Comparison of ENCODE assay signal across 9 mouse cellular contexts in genomic region chr19:40995449-40996401, GRCm38 (mm10). TPM values are rescaled to one million over a fixed set of nuclear protein-coding genes. Genes with fewer than 3 reads are reported as not detected.
DNase-seq lines count a peak whose midpoint lies in the region; ATAC-seq lines count a peak whose summit lies in the region.
"Had no signal": no experiment of that assay in that cellular context is flagged by ENCODE, and none has a peak within 500 bp of the region (broad histone marks: within the 10 kb centered on the region; RNA-seq: fewer than 3 reads in every experiment).

No protein-coding gene starts in this region.

- H3K4me1 ChIP-seq in forebrain, embryonic 15.5 days = no peaks in the 10 kb centered on the region; the same call in 1 of the 2 replicates
- peaks cover 22% of the 10 kb centered on the region for H3K4me1 ChIP-seq in forebrain, embryonic 10.5 days

- intact Hi-C loops in gastrocnemius, postnatal 36 days (cut with DNase I) = no loop called here

- H3K4me2 ChIP-seq in forebrain, embryonic 15.5 days (replicated peaks) = no peak overlapping the region

- 55% methylated on average over 21 of the region's 21 CpGs for WGBS in forebrain, embryonic 15.5 days
- WGBS in forebrain, embryonic 10.5 days = 74% methylated on average over 21 of the region's 21 CpGs

- DNase-seq in forebrain, embryonic 10.5 days (ENCODE audit: extremely low spot score, low spot score) = no peak
- peak; percentile 65 for DNase-seq in 3T3-L1 (ENCODE audit: low read depth, low spot score)
- DNase-seq in cerebellum, postnatal 14 days = peak; percentile 40 to 51
- DNase-seq in kidney, postnatal 36 days = peak; percentile 32 to 36
- no peak for DNase-seq in thymus, postnatal 4 days
- DNase-seq in urinary bladder, postnatal 36 days (ENCODE audit: low spot score in 2 of 2) = no peak
- no peak for DNase-seq in gastrocnemius, postnatal 36 days

- H3K9me3 ChIP-seq in forebrain, embryonic 15.5 days = no peaks in the 10 kb centered on the region
- no peaks in the 10 kb centered on the region for H3K9me3 ChIP-seq in forebrain, embryonic 10.5 days

- H3K27ac ChIP-seq in forebrain, embryonic 15.5 days (replicated peaks) = no peak overlapping the region
- no peak overlapping the region for H3K27ac ChIP-seq in forebrain, embryonic 10.5 days

- no peaks in the 10 kb centered on the region for H3K27me3 ChIP-seq in forebrain, embryonic 15.5 days
- H3K27me3 ChIP-seq in forebrain, embryonic 10.5 days (ENCODE audit: poor library complexity, severe bottlenecking) = no peaks in the 10 kb centered on the region

- H3K9ac ChIP-seq in forebrain, embryonic 15.5 days (replicated peaks) = no peak overlapping the region

- H3K4me3 ChIP-seq in forebrain, embryonic 15.5 days = no peak overlapping the region
- no peak overlapping the region for H3K4me3 ChIP-seq in forebrain, embryonic 10.5 days

- H3K36me3 ChIP-seq in forebrain, embryonic 15.5 days = no peaks in the 10 kb centered on the region
- H3K36me3 ChIP-seq in forebrain, embryonic 10.5 days (replicated peaks) = no peaks in the 10 kb centered on the region

- peak; percentile 80 for ATAC-seq in forebrain, embryonic 15.5 days (replicated peaks)

RNA-seq across cellular contexts. Expression of gene Blnk, which starts 1.4 kb away (rescaled TPM):
- polyA plus RNA-seq in forebrain, embryonic 15.5 days (2015; fragmentation: Nextera tagmentation; extraction: Ambion mirVana) = 0.80 and 0.88 TPM in 2 replicates
- polyA plus RNA-seq in forebrain, embryonic 10.5 days (2016; fragmentation: Nextera tagmentation; extraction: Ambion mirVana) = 0.16 and 0.35 TPM in 2 replicates
- 1 to 10 TPM; 1.4 to 1.5 TPM for total RNA-seq in gastrocnemius, postnatal 36 days (2021)
- total RNA-seq: MEL had no signal

RNA-seq across cellular contexts. Expression of gene Dntt, which starts 33.4 kb away (rescaled TPM):
- not detected in 2 replicates for polyA plus RNA-seq in forebrain, embryonic 15.5 days (2015; fragmentation: Nextera tagmentation; extraction: Ambion mirVana)
- polyA plus RNA-seq in forebrain, embryonic 10.5 days (2016; fragmentation: Nextera tagmentation; extraction: Ambion mirVana) = not detected in 2 replicates
- 1 to 10 TPM in 1 of 2 experiments, not detected in 1; 2.3 TPM for total RNA-seq in gastrocnemius, postnatal 36 days (2021)
- total RNA-seq: MEL had no signal

Comparison
In these comparisons a context has a peak if more than half of its experiments do, and no peak if none do; other contexts are left out.
1. DNase-seq: peak in 3T3-L1 (single experiment), cerebellum, postnatal 14 days (2 of 2) and kidney, postnatal 36 days (2 of 2); none in forebrain, embryonic 10.5 days (single experiment), thymus, postnatal 4 days (single experiment), urinary bladder, postnatal 36 days (0 of 2) and gastrocnemius, postnatal 36 days (0 of 2).